Mouse (Mus musculus): ENCODE measurements around the gene Krt76.

Krt76 gene

GRCm38 (mm10) chr15:101860421-101861130 is 32.1 kb downstream of the Krt76 start:
- intact Hi-C loops (cut with DNase I) = no loop called here

GRCm38 (mm10) chr15:101859735-101860170 is 33.0 kb downstream of the Krt76 start:
- intact Hi-C loops (cut with DNase I) = no loop called here

- intact Hi-C loops (cut with DNase I) = no loop called here
Observed at GRCm38 (mm10) chr15:101858673-101859425, 33.9 kb downstream of the Krt76 start.

- intact Hi-C loops (cut with DNase I) = no loop called here
Observed at GRCm38 (mm10) chr15:101856696-101857095, 36.0 kb downstream of the Krt76 start.

GRCm38 (mm10) chr15:101855732-101856131 is 37.0 kb downstream of the Krt76 start:
- intact Hi-C loops (cut with DNase I) = no loop called here

- intact Hi-C loops (cut with DNase I) = no loop called here
Observed at GRCm38 (mm10) chr15:101854294-101854693, 38.4 kb downstream of the Krt76 start.

GRCm38 (mm10) chr15:101852571-101852970 is 40.1 kb downstream of the Krt76 start:
- intact Hi-C loops (cut with DNase I) = no loop called here

- intact Hi-C loops (cut with DNase I) = no loop called here
Observed at GRCm38 (mm10) chr15:101850694-101851093, 42.0 kb downstream of the Krt76 start, which contains the start of gene Krt1. Gene Krt1, minus strand, starts transcription at chr15:101850794.

GRCm38 (mm10) chr15:101845971-101846403 is 46.7 kb downstream of the Krt76 start:
- intact Hi-C loops (cut with DNase I) = no loop called here

GRCm38 (mm10) chr15:101843192-101843591 is 49.5 kb downstream of the Krt76 start:
- intact Hi-C loops (cut with DNase I) = no loop called here

- intact Hi-C loops (cut with DNase I) = no loop called here
Observed at GRCm38 (mm10) chr15:101834784-101835328, 57.9 kb downstream of the Krt76 start.

Small RNA genes lying within 50 kb of the gene (microRNA-seq; reads per million reads assigned to microRNA genes)
- 0 reads per million in 2 experiments for gene Gm44356
